Mouse (Mus musculus): ENCODE measurements around the gene Ankrd13d. TPM values are rescaled to one million over a fixed set of nuclear protein-coding genes. Genes with fewer than 3 reads are reported as not detected.

Gene Ankrd13d
- polyA plus RNA-seq, 1 experiment from 2014 or later, result 1.1 TPM

DNA sequence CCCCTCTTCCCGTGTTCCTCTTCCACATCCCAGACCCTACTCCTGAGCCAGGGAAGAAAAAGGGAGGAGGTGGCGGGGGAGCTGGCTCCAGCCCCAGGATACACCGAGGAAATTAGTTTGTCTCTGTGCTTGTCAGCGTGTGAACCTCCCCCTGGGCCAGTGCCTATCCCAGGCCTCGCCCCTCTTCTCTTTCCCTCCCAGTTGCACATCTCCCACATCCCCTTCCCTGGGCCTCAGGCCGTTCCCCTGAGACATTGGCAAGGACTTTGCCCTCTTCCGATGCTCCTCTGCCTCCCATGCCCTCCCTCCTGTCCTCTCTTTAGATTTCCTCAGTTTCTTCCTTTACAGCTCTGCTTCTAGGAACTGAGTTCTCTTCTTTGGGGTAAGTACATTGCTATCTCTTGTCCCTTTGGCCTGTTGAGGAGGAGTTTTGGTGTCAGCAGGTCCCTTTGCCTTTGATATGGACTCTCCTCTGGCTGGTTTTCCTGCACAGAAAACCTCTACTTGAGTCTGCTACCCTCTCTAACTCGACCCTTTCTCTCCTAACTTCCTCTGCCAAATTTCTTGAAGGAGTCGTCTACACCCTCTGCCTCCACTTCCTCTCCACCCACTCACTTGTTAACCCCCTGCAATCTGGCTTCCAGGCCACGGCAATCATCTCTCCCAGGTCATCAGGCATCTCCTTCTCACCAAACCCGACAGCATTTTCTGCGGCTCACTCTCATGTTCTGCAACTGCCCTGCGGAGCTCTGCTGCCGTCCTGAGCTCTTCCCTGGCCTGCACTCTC, 61.8 kb downstream of the Ankrd13d start:
- Histone ChIP-seq H3K4me1 (replicated peaks) (peaks cover 39% of the 10 kb centered on the region), H3K27ac (peak overlapping the region; percentile 63), H3K4me3 (no peak overlapping the region), H3K4me2 (peak overlapping the region; percentile 17), H3K9ac (0 out of 2 replicates have a peak overlapping the region, but pooled peaks have one; percentile 5), H3K36me3 (no peaks in the 10 kb centered on the region), H3K9me3 (replicated peaks) (no peaks in the 10 kb centered on the region), H3K27me3 (peaks cover 38% of the 10 kb centered on the region)
- 0 out of 2 replicates have a peak, but pooled peaks have one; percentile 25 for ATAC-seq (replicated peaks; ENCODE audit: insufficient number of reproducible peaks, insufficient read depth, low FRiP score, low read depth)
- 27% methylated on average over 14 of the region's 14 CpGs for WGBS

DNA sequence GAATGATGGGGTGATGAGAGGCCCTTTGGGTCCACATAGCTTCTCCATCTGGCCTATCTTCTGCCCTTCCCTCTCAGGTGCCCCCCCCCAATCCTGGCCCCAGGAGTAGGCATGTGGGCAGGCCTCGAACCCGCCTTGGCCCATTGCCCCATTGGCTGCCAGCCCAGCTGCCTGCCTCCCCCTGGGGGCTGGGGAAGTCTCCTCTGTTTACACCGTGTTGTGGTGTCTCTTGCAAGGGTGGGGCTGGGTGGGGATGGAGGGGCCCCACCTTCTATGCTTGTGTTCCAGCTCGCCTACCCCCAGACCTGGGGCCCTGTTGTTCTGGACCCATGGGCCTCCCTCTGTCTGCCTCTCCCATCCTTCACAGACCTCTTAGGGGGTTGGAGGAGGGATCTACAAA, 62.5 kb downstream of the Ankrd13d start:
- H3K4me2 ChIP-seq, result no peak overlapping the region
- 40% methylated on average over 4 of the region's 4 CpGs for WGBS
- H3K9ac ChIP-seq, result no peak overlapping the region

More for the DNA sequence above, 62.5 kb downstream of the Ankrd13d start:
- H3K4me1 ChIP-seq (replicated peaks), result peaks cover 45% of the 10 kb centered on the region
- H3K4me3 ChIP-seq, result no peak overlapping the region
- H3K9me3 ChIP-seq (replicated peaks), result no peaks in the 10 kb centered on the region
- ATAC-seq (replicated peaks; ENCODE audit: insufficient number of reproducible peaks, insufficient read depth, low FRiP score, low read depth), result 0 out of 2 replicates have a peak, but pooled peaks have one; percentile 21
- 0 out of 2 replicates have a peak overlapping the region, but pooled peaks have one; percentile 63 for H3K27ac ChIP-seq
- peaks cover 43% of the 10 kb centered on the region for H3K27me3 ChIP-seq
- H3K36me3 ChIP-seq, result no peaks in the 10 kb centered on the region

Small RNAs within 50 kb of the gene (microRNA-seq; reads per million reads assigned to microRNA genes)
- not detected for gene Mir6985

Other genes starting within 250 kb of the Ankrd13d start
- gene Gstp1, start 245.2 kb downstream of the Ankrd13d start, polyA plus RNA-seq (2015; fragmentation: Nextera tagmentation; extraction: Ambion mirVana), result 387 and 406 TPM in 2 replicates
- gene Gstp2, start 237.1 kb downstream of the Ankrd13d start, polyA plus RNA-seq (2015; fragmentation: Nextera tagmentation; extraction: Ambion mirVana), result 9.2 and 11.1 TPM in 2 replicates
- gene Gstp3, start 223.6 kb downstream of the Ankrd13d start, polyA plus RNA-seq (2015; fragmentation: Nextera tagmentation; extraction: Ambion mirVana), result 0.30 and 0.93 TPM in 2 replicates
- not detected in 2 replicates for gene Cabp2, start 201.6 kb downstream of the Ankrd13d start, polyA plus RNA-seq (2015; fragmentation: Nextera tagmentation; extraction: Ambion mirVana)
- gene Cdk2ap2, start 186.0 kb downstream of the Ankrd13d start, polyA plus RNA-seq (2015; fragmentation: Nextera tagmentation; extraction: Ambion mirVana), result 63.6 and 81.7 TPM in 2 replicates
- gene Pitpnm1, start 183.1 kb downstream of the Ankrd13d start, polyA plus RNA-seq (2015; fragmentation: Nextera tagmentation; extraction: Ambion mirVana), result 17.2 and 26.5 TPM in 2 replicates
- 78.1 and 92.5 TPM in 2 replicates for gene Aip, start 157.3 kb downstream of the Ankrd13d start, polyA plus RNA-seq (2015; fragmentation: Nextera tagmentation; extraction: Ambion mirVana)
- gene Gpr152, start 143.3 kb downstream of the Ankrd13d start, polyA plus RNA-seq (2015; fragmentation: Nextera tagmentation; extraction: Ambion mirVana), result 0.04 TPM in 1 of 2 replicates, not detected in the other
- gene Cabp4, start 139.1 kb downstream of the Ankrd13d start, polyA plus RNA-seq (2015; fragmentation: Nextera tagmentation; extraction: Ambion mirVana), result not detected in 2 replicates
- gene Coro1b, start 134.5 kb downstream of the Ankrd13d start, polyA plus RNA-seq (2015; fragmentation: Nextera tagmentation; extraction: Ambion mirVana), result 114 and 137 TPM in 2 replicates
- gene Ptprcap, start 129.5 kb downstream of the Ankrd13d start, polyA plus RNA-seq (2015; fragmentation: Nextera tagmentation; extraction: Ambion mirVana), result 3.6 and 33.8 TPM in 2 replicates
- 42.2 and 46.1 TPM in 2 replicates for gene Rps6kb2, start 119.8 kb downstream of the Ankrd13d start, polyA plus RNA-seq (2015; fragmentation: Nextera tagmentation; extraction: Ambion mirVana)
- gene Carns1, start 107.7 kb downstream of the Ankrd13d start, polyA plus RNA-seq (2015; fragmentation: Nextera tagmentation; extraction: Ambion mirVana), result 12.3 TPM in 2 replicates
- 3.0 and 14.9 TPM in 2 replicates for gene Tbc1d10c, start 91.9 kb downstream of the Ankrd13d start, polyA plus RNA-seq (2015; fragmentation: Nextera tagmentation; extraction: Ambion mirVana)
- 666 and 734 TPM in 2 replicates for gene Ppp1ca, start 91.1 kb downstream of the Ankrd13d start, polyA plus RNA-seq (2015; fragmentation: Nextera tagmentation; extraction: Ambion mirVana)
- 17.3 and 24.1 TPM in 2 replicates for gene Rad9a, start 81.5 kb downstream of the Ankrd13d start, polyA plus RNA-seq (2015; fragmentation: Nextera tagmentation; extraction: Ambion mirVana)
- 0.96 and 1.9 TPM in 2 replicates for gene Clcf1, start 68.9 kb downstream of the Ankrd13d start, polyA plus RNA-seq (2015; fragmentation: Nextera tagmentation; extraction: Ambion mirVana)
- gene AC109138.7, start 68.8 kb downstream of the Ankrd13d start, polyA plus RNA-seq (2015; fragmentation: Nextera tagmentation; extraction: Ambion mirVana), result not detected in 2 replicates
- gene Pold4, start 51.2 kb downstream of the Ankrd13d start, polyA plus RNA-seq (2015; fragmentation: Nextera tagmentation; extraction: Ambion mirVana), result 17.1 and 24.1 TPM in 2 replicates
- 6.0 and 10.7 TPM in 2 replicates for gene Ssh3, start 14.0 kb downstream of the Ankrd13d start, polyA plus RNA-seq (2015; fragmentation: Nextera tagmentation; extraction: Ambion mirVana)
- 9.8 and 18.2 TPM in 2 replicates for gene Grk2, start 23.1 kb upstream of the Ankrd13d start, polyA plus RNA-seq (2015; fragmentation: Nextera tagmentation; extraction: Ambion mirVana)
- 29.5 and 37.2 TPM in 2 replicates for gene Kdm2a, start 115.1 kb upstream of the Ankrd13d start, polyA plus RNA-seq (2015; fragmentation: Nextera tagmentation; extraction: Ambion mirVana)
- gene Rhod, start 156.3 kb upstream of the Ankrd13d start, polyA plus RNA-seq (2015; fragmentation: Nextera tagmentation; extraction: Ambion mirVana), result 22.6 and 28.1 TPM in 2 replicates
- 0.68 and 0.98 TPM in 2 replicates for gene Syt12, start 194.3 kb upstream of the Ankrd13d start, polyA plus RNA-seq (2015; fragmentation: Nextera tagmentation; extraction: Ambion mirVana)
- not detected in 2 replicates for gene 2010003K11Rik, start 215.4 kb upstream of the Ankrd13d start, polyA plus RNA-seq (2015; fragmentation: Nextera tagmentation; extraction: Ambion mirVana)
- 10.5 and 16.8 TPM in 2 replicates for gene Pcx, start 227.3 kb upstream of the Ankrd13d start, polyA plus RNA-seq (2015; fragmentation: Nextera tagmentation; extraction: Ambion mirVana)